Mouse (Mus musculus) heart, postnatal 36 days (tissue): Measurements from ENCODE around the gene Erich3. TPM values are rescaled to one million over a fixed set of nuclear protein-coding genes. Genes with fewer than 3 reads are reported as not detected.
A peak's percentile ranks its signal among the peaks of the same experiment; 100 is the strongest.

ENCODE experiments used
- DNase-seq, 2 experiments: peaks; one replicate each; pipeline ENCODE4 v3.0.0; 2021 to 2022
- intact Hi-C: fragments of 180-260 bp; cut with DNase I; formaldehyde crosslinking; loops from one replicate; pipeline ENCODE4 v1.15.1; 2025
- total RNA-seq, 2 experiments: library from RNA; stranded (reverse); gene quantifications; 2 replicates each; pipeline ENCODE4 v1.2.3; 2021

The Erich3 gene
- total RNA-seq, 2 experiments from 2014 or later: 0.03 to 0.08 TPM

GRCm38 (mm10) chr3:154758089-154758488 lies 94.4 kb downstream of the Erich3 start:
- DNase-seq: no peak
- intact Hi-C loops: no loop called here

GRCm38 (mm10) chr3:154761108-154761507 lies 97.4 kb downstream of the Erich3 start:
- DNase-seq: no peak
- intact Hi-C loops: no loop called here

- intact Hi-C loops: no loop called here
- no peak for DNase-seq
Measured at GRCm38 (mm10) chr3:154763374-154763773, 99.7 kb downstream of the Erich3 start.

- no peak for DNase-seq
Measured at GRCm38 (mm10) chr3:154764115-154764514, 100.5 kb downstream of the Erich3 start.

GRCm38 (mm10) chr3:154766321-154766720 lies 102.7 kb downstream of the Erich3 start:
- DNase-seq: no peak
- intact Hi-C loops: no loop called here

More at GRCm38 (mm10) chr3:154764115-154764514, 100.5 kb downstream of the Erich3 start:
- intact Hi-C loops: no loop called here

- intact Hi-C loops: no loop called here
- DNase-seq: no peak
Measured at GRCm38 (mm10) chr3:154771651-154772050, 108.0 kb downstream of the Erich3 start.

- no peak for DNase-seq
- intact Hi-C loops: no loop called here
Measured at GRCm38 (mm10) chr3:154778836-154779595, 115.4 kb downstream of the Erich3 start.

- no peak for DNase-seq
- intact Hi-C loops: loop anchor here (5.0 kb wide), 1 partner anchor 134 kb away; no protein-coding TSS in a partner anchor
Measured at GRCm38 (mm10) chr3:154786354-154786753, 122.7 kb downstream of the Erich3 start.

- DNase-seq: no peak
- intact Hi-C loops: loop anchor here (5.0 kb wide), 1 partner anchor 135 kb away; no protein-coding TSS in a partner anchor
Measured at GRCm38 (mm10) chr3:154787611-154788010, 124.0 kb downstream of the Erich3 start.

- intact Hi-C loops: no loop called here
- DNase-seq: no peak
Measured at GRCm38 (mm10) chr3:154793571-154793970, 129.9 kb downstream of the Erich3 start.

GRCm38 (mm10) chr3:154798806-154799205 lies 135.1 kb downstream of the Erich3 start:
- no peak for DNase-seq
- intact Hi-C loops: no loop called here

- intact Hi-C loops: no loop called here
- DNase-seq: no peak
Measured at GRCm38 (mm10) chr3:154800454-154800853, 136.8 kb downstream of the Erich3 start.

- DNase-seq: no peak
- intact Hi-C loops: no loop called here
Measured at GRCm38 (mm10) chr3:154800888-154801429, 137.3 kb downstream of the Erich3 start.

GRCm38 (mm10) chr3:154806626-154807025 lies 143.0 kb downstream of the Erich3 start:
- intact Hi-C loops: loop anchor here (2.0 kb wide), 1 partner anchor 114 kb away; no protein-coding TSS in a partner anchor
- no peak for DNase-seq

GRCm38 (mm10) chr3:154810273-154810870 lies 146.7 kb downstream of the Erich3 start:
- intact Hi-C loops: no loop called here
- no peak for DNase-seq

- DNase-seq: no peak
- intact Hi-C loops: no loop called here
Measured at GRCm38 (mm10) chr3:154811281-154811680, 147.6 kb downstream of the Erich3 start.

- intact Hi-C loops: no loop called here
Measured at GRCm38 (mm10) chr3:154811833-154812232, 148.2 kb downstream of the Erich3 start.

GRCm38 (mm10) chr3:154812893-154813292 lies 149.2 kb downstream of the Erich3 start:
- DNase-seq: no peak
- intact Hi-C loops: no loop called here

More at GRCm38 (mm10) chr3:154811833-154812232, 148.2 kb downstream of the Erich3 start:
- DNase-seq: no peak

GRCm38 (mm10) chr3:154815606-154816005 lies 151.9 kb downstream of the Erich3 start:
- intact Hi-C loops: no loop called here
- DNase-seq: no peak

GRCm38 (mm10) chr3:154816231-154816630 lies 152.6 kb downstream of the Erich3 start:
- intact Hi-C loops: no loop called here
- no peak for DNase-seq

GRCm38 (mm10) chr3:154816801-154817625 lies 153.4 kb downstream of the Erich3 start:
- intact Hi-C loops: no loop called here
- peak; percentile 10 to 15 for DNase-seq
